Mouse (Mus musculus): ENCODE measurements around the gene Sdk2. TPM values are rescaled to one million over a fixed set of nuclear protein-coding genes. Genes with fewer than 3 reads are reported as not detected.

The Sdk2 gene
- polyA plus RNA-seq, 1 experiment from 2014 or later, result 5.3 TPM

DNA sequence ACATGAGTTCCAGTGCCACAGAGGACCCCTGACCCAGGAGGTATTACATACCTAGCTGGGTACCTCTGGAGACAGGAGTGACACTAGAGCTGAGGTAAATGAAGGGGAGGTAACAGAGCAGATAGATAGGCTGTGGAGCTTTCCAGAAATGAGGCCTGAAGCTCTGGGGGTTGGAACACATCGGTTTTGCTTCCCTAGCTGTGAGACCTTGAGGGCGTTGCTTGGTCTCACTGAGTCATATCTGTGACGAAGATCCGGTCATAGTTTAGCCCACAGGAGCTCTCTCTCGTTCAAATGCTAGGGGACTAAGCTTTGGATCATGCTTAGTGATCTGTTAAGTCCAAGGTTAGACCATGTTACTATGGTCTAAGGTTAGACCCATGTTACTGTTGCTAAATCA lies 308.0 kb downstream of the Sdk2 start:
- Histone ChIP-seq H3K9ac (replicated peaks; ENCODE audit: low read length) (no peak overlapping the region), H3K36me3 (ENCODE audit: control insufficient read depth, insufficient read depth, low read length) (no peaks in the 10 kb centered on the region), H3K4me2 (ENCODE audit: low read length) (no peak overlapping the region), H3K27ac (replicated peaks; ENCODE audit: low read depth, low read length) (no peak overlapping the region), H3K27me3 (ENCODE audit: control insufficient read depth, insufficient read depth, low read length) (no peaks in the 10 kb centered on the region), H3K9me3 (ENCODE audit: control insufficient read depth, low read length) (no peaks in the 10 kb centered on the region), H3K4me3 (replicated peaks; ENCODE audit: low read depth, low read length) (no peak overlapping the region), H3K4me1 (ENCODE audit: control insufficient read depth, insufficient read depth, low read length) (peaks cover 6% of the 10 kb centered on the region; the same call in 1 of the 2 replicates)
- DNase-seq (no peak), ATAC-seq (ENCODE audit: low FRiP score, low TSS enrichment) (no peak)
- 87% methylated on average over 5 of the region's 5 CpGs for WGBS

DNA sequence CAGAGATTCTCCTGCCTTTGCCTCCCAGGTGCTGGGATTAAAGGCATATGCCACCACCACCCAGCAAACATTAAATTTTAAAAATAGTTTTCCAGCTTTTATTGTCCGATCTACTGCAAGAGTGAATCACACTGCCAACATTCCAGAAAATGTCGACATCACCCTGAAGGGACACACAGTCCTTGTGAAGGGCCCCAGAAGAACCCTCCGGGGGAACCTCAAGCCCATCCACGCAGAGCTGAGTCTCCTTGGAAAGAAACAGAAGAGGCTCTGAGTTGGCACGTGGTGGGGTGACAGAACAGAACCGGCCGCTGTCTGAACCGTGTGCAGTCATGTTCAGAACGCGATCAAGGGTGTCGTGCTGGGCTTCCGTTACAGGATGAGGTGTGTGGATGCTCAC lies 310.3 kb downstream of the Sdk2 start:
- Histone ChIP-seq H3K9ac (replicated peaks; ENCODE audit: low read length) (no peak overlapping the region), H3K9me3 (ENCODE audit: control insufficient read depth, low read length) (no peaks in the 10 kb centered on the region), H3K4me3 (replicated peaks; ENCODE audit: low read depth, low read length) (no peak overlapping the region), H3K36me3 (ENCODE audit: control insufficient read depth, insufficient read depth, low read length) (no peaks in the 10 kb centered on the region), H3K27ac (replicated peaks; ENCODE audit: low read depth, low read length) (no peak overlapping the region), H3K27me3 (ENCODE audit: control insufficient read depth, insufficient read depth, low read length) (no peaks in the 10 kb centered on the region), H3K4me2 (ENCODE audit: low read length) (no peak overlapping the region), H3K4me1 (ENCODE audit: control insufficient read depth, insufficient read depth, low read length) (peaks cover 6% of the 10 kb centered on the region; the same call in 1 of the 2 replicates)
- no peak for ATAC-seq (ENCODE audit: low FRiP score, low TSS enrichment)
- DNase-seq, result no peak
- 95% methylated on average over 12 of the region's 12 CpGs for WGBS

DNA sequence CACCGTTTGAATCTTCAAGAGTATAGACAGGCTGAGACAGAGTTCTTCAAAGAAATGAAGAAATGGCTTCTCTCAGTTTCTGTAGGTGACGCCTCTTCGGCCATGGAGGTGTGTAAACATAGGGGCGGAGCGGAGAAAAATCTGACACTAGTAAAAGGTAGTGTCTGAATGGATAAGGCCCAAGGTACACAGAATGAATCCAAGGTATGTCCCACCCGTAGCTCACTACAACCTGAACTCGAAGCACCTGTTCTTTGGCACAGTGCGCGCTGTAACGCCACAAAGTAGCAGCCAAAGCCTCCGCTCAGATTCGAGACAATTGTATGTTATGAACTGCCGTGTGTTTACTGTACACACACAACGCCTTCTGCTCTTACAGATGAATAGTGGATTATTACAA lies 311.0 kb downstream of the Sdk2 start:
- Histone ChIP-seq H3K9me3 (ENCODE audit: control insufficient read depth, low read length) (no peaks in the 10 kb centered on the region), H3K27me3 (ENCODE audit: control insufficient read depth, insufficient read depth, low read length) (no peaks in the 10 kb centered on the region), H3K4me2 (ENCODE audit: low read length) (no peak overlapping the region), H3K4me1 (ENCODE audit: control insufficient read depth, insufficient read depth, low read length) (peaks cover 6% of the 10 kb centered on the region; the same call in 1 of the 2 replicates), H3K36me3 (ENCODE audit: control insufficient read depth, insufficient read depth, low read length) (no peaks in the 10 kb centered on the region), H3K9ac (replicated peaks; ENCODE audit: low read length) (no peak overlapping the region), H3K27ac (replicated peaks; ENCODE audit: low read depth, low read length) (no peak overlapping the region), H3K4me3 (replicated peaks; ENCODE audit: low read depth, low read length) (no peak overlapping the region)
- ATAC-seq (ENCODE audit: low FRiP score, low TSS enrichment), result no peak
- DNase-seq, result no peak
- 93% methylated on average over 14 of the region's 14 CpGs for WGBS

DNA sequence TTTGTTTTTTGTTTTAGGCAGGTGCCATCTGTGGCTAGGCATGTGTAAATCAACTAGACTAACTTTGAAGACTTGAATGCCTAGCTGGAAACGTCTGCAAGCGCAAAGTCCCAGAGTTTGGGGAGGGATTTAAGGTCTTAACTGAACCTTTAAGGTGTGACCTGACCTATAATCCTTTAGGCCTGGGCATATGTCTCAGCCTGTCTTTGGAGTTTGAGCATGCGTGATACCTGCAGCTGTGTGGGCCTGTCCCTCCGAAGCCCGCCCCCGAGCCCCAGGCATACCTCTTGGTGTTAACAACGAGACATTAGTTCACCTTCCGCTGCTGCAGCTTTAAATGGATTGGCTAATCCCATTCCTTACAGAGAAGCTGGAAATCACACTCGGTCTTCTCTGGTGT lies 312.0 kb downstream of the Sdk2 start:
- no peaks in the 10 kb centered on the region for H3K9me3 ChIP-seq (ENCODE audit: control insufficient read depth, low read length)
- DNase-seq, result no peak
- H3K4me1 ChIP-seq (ENCODE audit: control insufficient read depth, insufficient read depth, low read length), result peaks cover 11% of the 10 kb centered on the region
- H3K27ac ChIP-seq (replicated peaks; ENCODE audit: low read depth, low read length), result no peak overlapping the region
- no peak overlapping the region for H3K4me3 ChIP-seq (replicated peaks; ENCODE audit: low read depth, low read length)
- ATAC-seq (ENCODE audit: low FRiP score, low TSS enrichment), result no peak
- 34% methylated on average over 9 of the region's 9 CpGs for WGBS
- H3K9ac ChIP-seq (replicated peaks; ENCODE audit: low read length), result no peak overlapping the region
- no peaks in the 10 kb centered on the region for H3K36me3 ChIP-seq (ENCODE audit: control insufficient read depth, insufficient read depth, low read length)
- H3K27me3 ChIP-seq (ENCODE audit: control insufficient read depth, insufficient read depth, low read length), result no peaks in the 10 kb centered on the region
- no peak overlapping the region for H3K4me2 ChIP-seq (ENCODE audit: low read length)

DNA sequence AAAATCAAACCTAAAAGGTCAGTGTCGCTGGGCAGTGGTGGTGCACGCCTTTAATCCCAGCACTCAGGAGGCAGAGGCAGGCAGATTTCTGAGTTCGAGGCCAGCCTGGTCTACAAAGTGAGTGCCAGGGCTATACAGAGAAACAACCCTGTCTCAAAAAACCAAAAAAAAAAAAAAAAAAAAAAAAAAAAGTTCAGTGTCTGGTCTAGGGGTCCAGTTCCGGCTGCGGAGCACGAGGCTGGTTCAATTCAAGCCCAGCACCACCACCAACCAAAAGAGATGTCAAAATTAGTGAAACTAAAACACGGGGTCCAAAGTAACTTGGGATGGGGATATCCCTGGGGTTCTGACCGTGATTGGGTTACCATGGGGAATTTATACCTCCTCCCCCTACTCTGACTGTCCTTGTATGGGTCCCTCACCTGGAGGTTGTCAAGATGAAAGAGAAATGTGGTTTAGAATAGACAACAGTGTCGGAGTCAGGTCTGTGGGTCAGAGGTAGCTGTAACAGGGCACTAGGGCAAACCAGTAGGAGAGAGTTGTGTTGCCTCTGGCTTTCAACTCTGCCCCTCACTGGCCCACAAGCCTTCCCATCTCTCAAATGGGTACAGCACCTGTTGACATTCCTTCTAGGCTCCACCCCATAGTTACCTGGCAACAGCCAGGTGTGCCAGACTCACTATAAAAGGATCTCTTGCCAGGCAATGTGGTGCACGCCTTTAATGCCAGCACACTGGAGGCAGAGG lies 314.0 kb downstream of the Sdk2 start:
- no peak for DNase-seq
- no peaks in the 10 kb centered on the region for H3K27me3 ChIP-seq (ENCODE audit: control insufficient read depth, insufficient read depth, low read length)
- no peak for ATAC-seq (ENCODE audit: low FRiP score, low TSS enrichment)
- no peak overlapping the region for H3K27ac ChIP-seq (replicated peaks; ENCODE audit: low read depth, low read length)
- H3K4me1 ChIP-seq (ENCODE audit: control insufficient read depth, insufficient read depth, low read length), result peaks cover 31% of the 10 kb centered on the region
- 94% methylated on average over 10 of the region's 10 CpGs for WGBS
- H3K9ac ChIP-seq (replicated peaks; ENCODE audit: low read length), result no peak overlapping the region
- no peak overlapping the region for H3K4me3 ChIP-seq (replicated peaks; ENCODE audit: low read depth, low read length)
- H3K9me3 ChIP-seq (ENCODE audit: control insufficient read depth, low read length), result no peaks in the 10 kb centered on the region
- H3K4me2 ChIP-seq (ENCODE audit: low read length), result no peak overlapping the region
- H3K36me3 ChIP-seq (ENCODE audit: control insufficient read depth, insufficient read depth, low read length), result no peaks in the 10 kb centered on the region

DNA sequence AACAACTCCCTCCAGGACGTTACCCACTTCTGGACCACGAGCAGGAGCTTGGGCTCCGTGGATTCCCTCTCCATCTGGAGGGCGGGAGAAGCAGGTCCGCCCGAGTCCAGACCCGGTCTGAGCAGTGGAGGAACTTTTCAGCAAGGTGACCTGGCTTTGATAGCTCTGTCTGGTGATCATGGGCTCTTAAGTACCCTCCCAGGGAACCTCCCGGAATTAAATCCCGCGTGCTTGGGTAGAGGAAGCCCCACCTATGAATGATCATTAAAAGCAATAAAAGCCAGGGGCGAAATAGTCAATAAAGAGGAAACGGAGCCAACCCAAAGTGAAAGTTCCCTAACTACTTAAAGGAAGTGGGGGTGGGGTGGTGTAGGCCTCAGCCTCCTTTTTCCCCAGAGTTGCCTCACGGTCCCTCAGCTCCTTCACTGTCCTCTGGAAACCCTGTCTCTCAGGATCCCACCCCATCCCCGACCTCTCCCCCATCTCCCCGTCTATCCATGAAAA lies 314.6 kb downstream of the Sdk2 start:
- peak overlapping the region; percentile 80 for H3K4me2 ChIP-seq (ENCODE audit: low read length)
- WGBS, result 28% methylated on average over 15 of the region's 15 CpGs
- peak overlapping the region; percentile 93 for H3K27ac ChIP-seq (replicated peaks; ENCODE audit: low read depth, low read length)
- peaks cover 34% of the 10 kb centered on the region for H3K4me1 ChIP-seq (ENCODE audit: control insufficient read depth, insufficient read depth, low read length)
- ATAC-seq (ENCODE audit: low FRiP score, low TSS enrichment), result 0 out of 2 replicates have a peak, but pooled peaks have one; percentile 7
- H3K4me3 ChIP-seq (replicated peaks; ENCODE audit: low read depth, low read length), result peak overlapping the region; percentile 87
- DNase-seq, result no peak
- H3K27me3 ChIP-seq (ENCODE audit: control insufficient read depth, insufficient read depth, low read length), result no peaks in the 10 kb centered on the region
- no peaks in the 10 kb centered on the region for H3K9me3 ChIP-seq (ENCODE audit: control insufficient read depth, low read length)
- no peaks in the 10 kb centered on the region; the same call in 1 of the 2 replicates for H3K36me3 ChIP-seq (ENCODE audit: control insufficient read depth, insufficient read depth, low read length)
- H3K9ac ChIP-seq (replicated peaks; ENCODE audit: low read length), result peak overlapping the region; percentile 89

DNA sequence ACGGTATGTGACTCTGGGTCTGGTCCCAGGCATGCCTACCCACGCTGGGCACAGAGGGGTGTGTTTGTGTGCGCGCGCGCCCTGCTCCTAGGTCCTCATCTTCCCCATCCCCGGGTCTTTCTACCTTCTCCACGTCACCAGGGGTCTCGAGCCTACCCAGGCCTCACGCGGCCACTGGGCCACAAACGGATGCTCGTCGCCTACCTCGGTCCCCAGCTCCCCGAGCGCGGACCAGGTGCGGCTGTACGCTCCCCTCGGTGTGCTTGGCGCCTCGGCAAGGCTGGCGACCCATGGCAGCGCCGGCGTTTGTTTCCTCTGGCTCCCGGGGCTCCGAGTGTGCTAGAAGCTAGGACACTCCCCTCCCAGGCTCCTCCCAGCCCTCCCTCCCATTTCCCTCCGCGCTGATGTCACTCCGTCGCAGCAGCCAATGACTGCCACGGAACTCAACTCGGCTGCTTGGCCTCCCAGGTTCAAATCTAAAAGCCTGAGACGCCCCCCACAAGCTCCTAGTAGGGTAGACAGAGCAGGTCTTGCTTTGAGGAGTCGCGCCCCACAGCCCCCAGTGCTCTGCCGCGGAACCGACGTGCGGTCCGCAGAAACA lies 315.3 kb downstream of the Sdk2 start, which contains the start of gene Cdc42ep4:
Cdc42ep4 (minus strand) TSS at position 398 of the 601 bp plus-strand sequence.
- WGBS, result under 1% methylated on average over 44 of the region's 44 CpGs
- Histone ChIP-seq H3K4me2 (ENCODE audit: low read length) (peak within 1 kb of the TSS; percentile 80), H3K9ac (replicated peaks; ENCODE audit: low read length) (peak within 1 kb of the TSS; percentile 89), H3K27me3 (ENCODE audit: control insufficient read depth, insufficient read depth, low read length) (no peaks in the 10 kb centered on the region), H3K36me3 (ENCODE audit: control insufficient read depth, insufficient read depth, low read length) (no peaks in the 10 kb centered on the region; the same call in 1 of the 2 replicates), H3K27ac (replicated peaks; ENCODE audit: low read depth, low read length) (peak within 1 kb of the TSS; percentile 93), H3K9me3 (ENCODE audit: control insufficient read depth, low read length) (no peaks in the 10 kb centered on the region), H3K4me3 (replicated peaks; ENCODE audit: low read depth, low read length) (peak within 1 kb of the TSS; percentile 87), H3K4me1 (ENCODE audit: control insufficient read depth, insufficient read depth, low read length) (peaks cover 34% of the 10 kb centered on the region)
- ATAC-seq (ENCODE audit: low FRiP score, low TSS enrichment), result peak; percentile 86
- DNase-seq, result peak; percentile 95

DNA sequence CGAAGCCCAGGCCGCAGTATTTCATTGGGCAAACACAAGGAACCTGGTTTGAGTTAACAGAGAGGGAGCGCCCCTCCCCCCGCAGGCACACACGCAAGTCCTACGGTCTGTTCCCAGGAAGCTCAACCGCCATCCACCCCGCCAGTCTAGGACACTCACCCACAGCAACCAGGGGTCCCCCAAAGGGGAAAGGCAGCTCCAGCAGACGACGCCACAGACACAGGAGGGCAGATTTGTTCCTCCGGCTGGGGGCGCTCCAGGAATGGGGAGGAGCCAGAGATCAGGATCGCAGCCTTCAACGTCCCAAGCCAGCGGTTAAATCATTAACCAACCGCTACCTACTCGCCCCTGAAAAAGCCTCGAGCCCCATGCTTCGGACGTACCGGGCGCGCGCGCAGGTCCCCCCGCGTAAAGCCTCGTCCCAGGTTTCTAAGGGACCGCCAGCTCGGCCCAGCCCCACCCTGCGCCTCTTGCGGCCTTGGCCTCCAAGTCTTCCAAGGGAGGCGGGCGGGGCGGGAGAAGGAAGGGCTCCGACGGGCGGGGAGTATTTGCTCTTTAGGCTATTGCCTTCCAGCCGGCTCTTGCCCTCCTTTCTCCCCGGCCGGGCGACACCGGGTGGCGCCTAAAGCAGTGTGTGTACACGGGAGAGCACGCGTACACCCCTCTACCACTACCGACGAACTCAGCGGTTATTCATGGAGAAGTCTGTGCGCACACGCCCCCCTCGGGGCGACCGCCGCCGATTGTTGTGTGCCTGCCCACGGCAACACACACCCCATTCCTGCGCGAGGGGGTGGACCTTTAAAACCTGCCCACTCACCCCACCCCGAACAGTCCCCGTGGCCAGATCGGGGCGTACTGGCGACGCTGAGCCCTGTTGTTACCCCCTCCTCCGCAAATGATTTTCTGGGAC lies 316.0 kb downstream of the Sdk2 start:
- peaks cover 34% of the 10 kb centered on the region for H3K4me1 ChIP-seq (ENCODE audit: control insufficient read depth, insufficient read depth, low read length)
- peak overlapping the region; percentile 80 for H3K4me2 ChIP-seq (ENCODE audit: low read length)
- peak overlapping the region; percentile 89 for H3K9ac ChIP-seq (replicated peaks; ENCODE audit: low read length)
- DNase-seq (peak; percentile 82), ATAC-seq (ENCODE audit: low FRiP score, low TSS enrichment) (peak; percentile 49; the same call in 1 of the 2 replicates)
- WGBS, result under 1% methylated on average over 67 of the region's 67 CpGs
- H3K36me3 ChIP-seq (ENCODE audit: control insufficient read depth, insufficient read depth, low read length), result no peaks in the 10 kb centered on the region; the same call in 1 of the 2 replicates
- peak overlapping the region; percentile 93 for H3K27ac ChIP-seq (replicated peaks; ENCODE audit: low read depth, low read length)
- H3K27me3 ChIP-seq (ENCODE audit: control insufficient read depth, insufficient read depth, low read length), result no peaks in the 10 kb centered on the region
- no peaks in the 10 kb centered on the region for H3K9me3 ChIP-seq (ENCODE audit: control insufficient read depth, low read length)
- H3K4me3 ChIP-seq (replicated peaks; ENCODE audit: low read depth, low read length), result peak overlapping the region; percentile 87

Measured in midbrain, embryonic 14.5 days (tissue).